Comparison of ENCODE assay signal across 8 mouse cellular contexts in the genomic region with DNA sequence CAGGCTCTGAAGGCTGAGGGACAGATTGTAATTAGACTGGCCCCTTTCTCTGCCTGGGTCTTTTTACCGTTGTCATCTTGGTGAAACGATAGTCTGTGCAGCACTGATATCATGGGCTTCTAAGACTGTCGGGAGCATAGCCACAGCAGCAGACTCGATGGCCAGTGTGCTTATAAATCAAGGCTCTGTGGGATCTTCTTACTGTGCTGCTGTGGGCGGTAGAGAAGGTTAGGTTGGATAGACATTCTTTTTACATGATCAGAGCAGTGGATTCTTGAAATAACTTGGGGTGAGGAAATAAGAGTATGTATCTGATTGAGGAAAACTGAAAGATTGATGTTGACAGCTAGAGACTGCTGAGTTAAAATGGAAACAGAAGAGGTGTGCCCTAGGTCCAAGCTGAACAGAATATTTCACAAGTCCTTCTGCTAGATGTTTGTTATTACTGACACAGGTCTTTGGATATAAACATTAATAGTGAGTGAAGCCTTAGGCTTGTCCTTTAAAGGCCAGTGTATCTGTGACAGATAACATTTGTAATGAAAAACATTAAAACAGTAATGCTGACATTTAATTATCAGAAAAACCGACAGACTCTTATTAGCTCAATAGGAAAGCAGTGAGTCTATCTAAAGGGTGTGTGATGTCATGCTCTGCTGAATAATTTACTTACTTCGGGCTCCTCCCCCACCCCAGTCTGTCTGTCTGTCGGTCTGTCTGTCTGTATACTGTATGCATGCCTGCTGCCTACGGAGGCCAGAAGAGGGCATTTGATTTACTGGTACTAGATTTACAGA.
DNase-seq lines count a peak whose midpoint lies in the region; ATAC-seq lines count a peak whose summit lies in the region.

No protein-coding gene starts in this region.

- H3K4me2 ChIP-seq in heart, embryonic 12.5 days: peak overlapping the region; percentile 40
- H3K4me2 ChIP-seq in forebrain, embryonic 13.5 days: peak overlapping the region; percentile 15
- peak overlapping the region; percentile 97 for H3K4me2 ChIP-seq in liver, embryonic 12.5 days

- 27% methylated on average over 9 of the region's 9 CpGs for WGBS in heart, embryonic 12.5 days
- WGBS in forebrain, embryonic 13.5 days: 39% methylated on average over 9 of the region's 9 CpGs
- WGBS in liver, embryonic 12.5 days (ENCODE audit: insufficient replicate concordance): 32% methylated on average over 9 of the region's 9 CpGs

- peaks cover 68% of the 10 kb centered on the region for H3K4me1 ChIP-seq in heart, embryonic 12.5 days (replicated peaks)
- peaks cover 76% of the 10 kb centered on the region for H3K4me1 ChIP-seq in forebrain, embryonic 13.5 days
- H3K4me1 ChIP-seq in liver, embryonic 12.5 days: peaks cover 71% of the 10 kb centered on the region

- ATAC-seq in heart, embryonic 12.5 days (ENCODE audit: insufficient number of reproducible peaks, low FRiP score): no peak
- no peak for ATAC-seq in forebrain, embryonic 13.5 days
- ATAC-seq in liver, embryonic 12.5 days: no peak

- no peak for DNase-seq in heart, postnatal 25 days (ENCODE audit: low spot score)
- peak; percentile 75 for DNase-seq in 3T3-L1 (ENCODE audit: low read depth, low spot score)
- no peak for DNase-seq in thymus, postnatal 36 days
- DNase-seq in layer of hippocampus, adult 11-12 months (ENCODE audit: low spot score): no peak
- no peak for DNase-seq in c-Kit-positive CD71-positive TER-119-positive erythroid progenitor cells, embryonic 14.5 days (ENCODE audit: low spot score)

- no peaks in the 10 kb centered on the region for H3K9me3 ChIP-seq in heart, embryonic 12.5 days (replicated peaks)
- H3K9me3 ChIP-seq in forebrain, embryonic 13.5 days (replicated peaks): no peaks in the 10 kb centered on the region
- H3K9me3 ChIP-seq in liver, embryonic 12.5 days (replicated peaks): no peaks in the 10 kb centered on the region

- no peaks in the 10 kb centered on the region for H3K36me3 ChIP-seq in heart, embryonic 12.5 days
- H3K36me3 ChIP-seq in forebrain, embryonic 13.5 days (ENCODE audit: poor library complexity, severe bottlenecking): no peaks in the 10 kb centered on the region
- H3K36me3 ChIP-seq in liver, embryonic 12.5 days: no peaks in the 10 kb centered on the region

- peak overlapping the region; percentile 15; the same call in 1 of the 2 replicates for H3K9ac ChIP-seq in heart, embryonic 12.5 days
- H3K9ac ChIP-seq in forebrain, embryonic 13.5 days: peak overlapping the region; percentile 10; the same call in 1 of the 2 replicates
- H3K9ac ChIP-seq in liver, embryonic 12.5 days: no peak overlapping the region

- peak overlapping the region; percentile 34; the same call in 1 of the 2 replicates for H3K27ac ChIP-seq in heart, embryonic 12.5 days (ENCODE audit: poor library complexity, severe bottlenecking)
- H3K27ac ChIP-seq in forebrain, embryonic 13.5 days: peak overlapping the region; percentile 66
- H3K27ac ChIP-seq in liver, embryonic 12.5 days: no peak overlapping the region

- H3K4me3 ChIP-seq in heart, embryonic 12.5 days: no peak overlapping the region
- H3K4me3 ChIP-seq in forebrain, embryonic 13.5 days: no peak overlapping the region
- H3K4me3 ChIP-seq in liver, embryonic 12.5 days: no peak overlapping the region

- H3K27me3 ChIP-seq in heart, embryonic 12.5 days (replicated peaks): no peaks in the 10 kb centered on the region
- no peaks in the 10 kb centered on the region for H3K27me3 ChIP-seq in forebrain, embryonic 13.5 days
- H3K27me3 ChIP-seq in liver, embryonic 12.5 days (replicated peaks): no peaks in the 10 kb centered on the region

- intact Hi-C loops in heart, postnatal 25 days (cut with DNase I): no loop called here

Comparison
In these comparisons a context has a peak if more than half of its experiments do, and no peak if none do; other contexts are left out.
1. H3K4me2 ChIP-seq: peak in every context shown above with its lines; median percentile 97 in liver, embryonic 12.5 days; 40 in heart, embryonic 12.5 days; 15 in forebrain, embryonic 13.5 days.